Mouse (Mus musculus) heart, adult 2 months (tissue): ENCODE results near the gene Glis2.

Experiments used
- CTCF ChIP-seq: fragments of 200-600 bp; IDR thresholded peaks from 2 replicates; pipeline ENCODE4 v1.8.1; 2022; ENCODE audit warnings: antibody characterized with exemption, mild to moderate bottlenecking, moderate library complexity
- EP300 ChIP-seq: fragments of 200-500 bp; IDR thresholded peaks from 2 replicates; pipeline ENCODE4 v1.6.1; 2011; ENCODE audit warnings: low read depth, low read length, control low read depth; ENCODE audit not compliant: insufficient read depth

DNA sequence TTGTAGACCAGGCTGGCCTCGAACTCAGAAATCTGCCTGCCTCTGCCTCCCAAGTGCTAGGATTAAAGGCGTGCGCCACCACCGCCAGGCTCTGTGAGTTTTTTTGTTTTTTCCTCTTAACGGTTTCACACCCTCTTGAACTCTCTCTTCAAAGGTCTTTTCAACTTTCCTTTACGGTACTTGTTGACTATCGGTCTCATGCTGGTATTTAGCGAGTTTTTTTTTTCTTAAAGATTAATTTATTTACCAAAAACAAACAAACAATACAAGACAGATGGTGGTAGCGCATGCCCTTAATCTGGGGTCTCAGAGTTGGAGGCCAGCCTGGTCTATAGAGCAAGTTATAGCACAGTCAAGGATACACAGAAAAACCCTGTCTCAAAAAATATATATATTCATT lies 4.3 kb upstream of the Glis2 start:
- TF ChIP-seq CTCF = no peak
- TF ChIP-seq EP300 = no peak
